Mouse (Mus musculus): ENCODE measurements around the gene Farsa. TPM values are rescaled to one million over a fixed set of nuclear protein-coding genes. Genes with fewer than 3 reads are reported as not detected.
A peak's percentile ranks its signal among the peaks of the same experiment; 100 is the strongest.

The Farsa gene
- total RNA-seq, 2 experiments from 2014 or later = 23.1 TPM

GRCm38 (mm10) chr8:84834002-84834865, 22.6 kb upstream of the Farsa start:
- intact Hi-C loops (cut with DNase I) = no loop called here
- no peak for DNase-seq

- DNase-seq = no peak
- intact Hi-C loops (cut with DNase I) = no loop called here
Measured at GRCm38 (mm10) chr8:84834866-84835855, 21.6 kb upstream of the Farsa start.

GRCm38 (mm10) chr8:84837149-84837911, 19.5 kb upstream of the Farsa start:
- intact Hi-C loops (cut with DNase I) = no loop called here
- DNase-seq = no peak

- no peak for DNase-seq
- intact Hi-C loops (cut with DNase I) = no loop called here
Measured at GRCm38 (mm10) chr8:84837912-84838470, 18.8 kb upstream of the Farsa start.

GRCm38 (mm10) chr8:84838513-84838912, 18.3 kb upstream of the Farsa start:
- intact Hi-C loops (cut with DNase I) = no loop called here
- DNase-seq = no peak

GRCm38 (mm10) chr8:84839411-84839810, 17.4 kb upstream of the Farsa start:
- no peak for DNase-seq
- intact Hi-C loops (cut with DNase I) = no loop called here

- no peak for DNase-seq
- intact Hi-C loops (cut with DNase I) = no loop called here
Measured at GRCm38 (mm10) chr8:84839875-84840247, 16.9 kb upstream of the Farsa start.

GRCm38 (mm10) chr8:84840248-84840999, 16.4 kb upstream of the Farsa start, which contains the start of gene Rad23a:
TSS of gene Rad23a (minus strand) at chr8:84840665.
- peak; percentile 88 to 91 for DNase-seq
- intact Hi-C loops (cut with DNase I) = no loop called here

GRCm38 (mm10) chr8:84841514-84841913, 15.3 kb upstream of the Farsa start:
- DNase-seq = no peak
- intact Hi-C loops (cut with DNase I) = no loop called here

GRCm38 (mm10) chr8:84844397-84845070, 12.3 kb upstream of the Farsa start:
- intact Hi-C loops (cut with DNase I) = loop anchor here (5.0 kb wide), 1 partner anchor 58 kb away; the partner anchor contains the start of gene Klf1
- no peak for DNase-seq

GRCm38 (mm10) chr8:84845355-84846093, 11.3 kb upstream of the Farsa start:
- intact Hi-C loops (cut with DNase I) = loop anchor here (5.0 kb wide), 1 partner anchor 57 kb away; the partner anchor contains the start of gene Klf1
- DNase-seq = peak in 1 of 2 experiments; percentile 46

GRCm38 (mm10) chr8:84846094-84846721, 10.6 kb upstream of the Farsa start:
- DNase-seq = peak in 1 of 2 experiments; percentile 38
- intact Hi-C loops (cut with DNase I) = loop anchor here (5.0 kb wide), 1 partner anchor 56 kb away; the partner anchor contains the start of gene Klf1

GRCm38 (mm10) chr8:84846722-84847572, 9.8 kb upstream of the Farsa start, which contains the start of gene Calr:
TSS of gene Calr (minus strand) at chr8:84846934.
- intact Hi-C loops (cut with DNase I) = loop anchor here (5.0 kb wide), 1 partner anchor 55 kb away; the partner anchor contains the start of gene Klf1
- DNase-seq = peak; percentile 98

- DNase-seq = no peak
- intact Hi-C loops (cut with DNase I) = loop anchor here (5.0 kb wide), 1 partner anchor 54 kb away; the partner anchor contains the start of gene Klf1
Measured at GRCm38 (mm10) chr8:84847684-84848435, 8.9 kb upstream of the Farsa start.

GRCm38 (mm10) chr8:84856434-84856833, 355 bp upstream of the Farsa start:
- DNase-seq = no peak
- intact Hi-C loops (cut with DNase I) = loop anchor here (5.0 kb wide), 1 partner anchor 1766 kb away; the partner anchor contains the start of gene Lonp2

Measured in heart, postnatal 36 days (tissue).